Mouse (Mus musculus): Measurements from ENCODE around the gene Etv6.

Etv6 gene

GRCm38 (mm10) chr6:134041916-134042315 lies 6.4 kb downstream of the Etv6 start:
- DNase-seq (ENCODE audit: extremely low read depth, insufficient read length, low spot score), result no peak

- DNase-seq (ENCODE audit: extremely low read depth, insufficient read length, low spot score), result no peak
Measured at GRCm38 (mm10) chr6:134043545-134043944, 8.0 kb downstream of the Etv6 start.

GRCm38 (mm10) chr6:134045092-134045868 lies 9.8 kb downstream of the Etv6 start:
- no peak for DNase-seq (ENCODE audit: extremely low read depth, insufficient read length, low spot score)

- no peak for DNase-seq (ENCODE audit: extremely low read depth, insufficient read length, low spot score)
Measured at GRCm38 (mm10) chr6:134046136-134046535, 10.6 kb downstream of the Etv6 start.

GRCm38 (mm10) chr6:134047249-134047648 lies 11.7 kb downstream of the Etv6 start:
- DNase-seq (ENCODE audit: extremely low read depth, insufficient read length, low spot score), result no peak

- DNase-seq (ENCODE audit: extremely low read depth, insufficient read length, low spot score), result no peak
Measured at GRCm38 (mm10) chr6:134047974-134048373, 12.5 kb downstream of the Etv6 start.

- DNase-seq (ENCODE audit: extremely low read depth, insufficient read length, low spot score), result no peak
Measured at GRCm38 (mm10) chr6:134048965-134049364, 13.5 kb downstream of the Etv6 start.

- no peak for DNase-seq (ENCODE audit: extremely low read depth, insufficient read length, low spot score)
Measured at GRCm38 (mm10) chr6:134050466-134050865, 15.0 kb downstream of the Etv6 start.

GRCm38 (mm10) chr6:134051950-134052349 lies 16.4 kb downstream of the Etv6 start:
- no peak for DNase-seq (ENCODE audit: extremely low read depth, insufficient read length, low spot score)

- DNase-seq (ENCODE audit: extremely low read depth, insufficient read length, low spot score), result no peak
Measured at GRCm38 (mm10) chr6:134053146-134053545, 17.6 kb downstream of the Etv6 start.

GRCm38 (mm10) chr6:134053566-134053965 lies 18.1 kb downstream of the Etv6 start:
- DNase-seq (ENCODE audit: extremely low read depth, insufficient read length, low spot score), result no peak

GRCm38 (mm10) chr6:134055588-134055987 lies 20.1 kb downstream of the Etv6 start:
- no peak for DNase-seq (ENCODE audit: extremely low read depth, insufficient read length, low spot score)

GRCm38 (mm10) chr6:134058451-134058850 lies 23.0 kb downstream of the Etv6 start:
- DNase-seq (ENCODE audit: extremely low read depth, insufficient read length, low spot score), result no peak

GRCm38 (mm10) chr6:134058886-134059551 lies 23.5 kb downstream of the Etv6 start:
- DNase-seq (ENCODE audit: extremely low read depth, insufficient read length, low spot score), result no peak

- no peak for DNase-seq (ENCODE audit: extremely low read depth, insufficient read length, low spot score)
Measured at GRCm38 (mm10) chr6:134059552-134059891, 24.0 kb downstream of the Etv6 start.

- DNase-seq (ENCODE audit: extremely low read depth, insufficient read length, low spot score), result no peak
Measured at GRCm38 (mm10) chr6:134060036-134060435, 24.5 kb downstream of the Etv6 start.

- no peak for DNase-seq (ENCODE audit: extremely low read depth, insufficient read length, low spot score)
Measured at GRCm38 (mm10) chr6:134060811-134061210, 25.3 kb downstream of the Etv6 start.

GRCm38 (mm10) chr6:134065018-134065725 lies 29.7 kb downstream of the Etv6 start:
- no peak for DNase-seq (ENCODE audit: extremely low read depth, insufficient read length, low spot score)

GRCm38 (mm10) chr6:134066112-134066511 lies 30.6 kb downstream of the Etv6 start:
- no peak for DNase-seq (ENCODE audit: extremely low read depth, insufficient read length, low spot score)

- DNase-seq (ENCODE audit: extremely low read depth, insufficient read length, low spot score), result no peak
Measured at GRCm38 (mm10) chr6:134066996-134067395, 31.5 kb downstream of the Etv6 start.

- DNase-seq (ENCODE audit: extremely low read depth, insufficient read length, low spot score), result no peak
Measured at GRCm38 (mm10) chr6:134067536-134067935, 32.0 kb downstream of the Etv6 start.

GRCm38 (mm10) chr6:134072439-134072838 lies 36.9 kb downstream of the Etv6 start:
- DNase-seq (ENCODE audit: extremely low read depth, insufficient read length, low spot score), result no peak
